Mouse (Mus musculus) cerebellum, adult 9-10 months (tissue): ENCODE data around the gene Mst1r.

ENCODE experiments used
- DNase-seq: peaks from one replicate; pipeline ENCODE4 v3.0.0; 2022

Mst1r gene

DNA sequence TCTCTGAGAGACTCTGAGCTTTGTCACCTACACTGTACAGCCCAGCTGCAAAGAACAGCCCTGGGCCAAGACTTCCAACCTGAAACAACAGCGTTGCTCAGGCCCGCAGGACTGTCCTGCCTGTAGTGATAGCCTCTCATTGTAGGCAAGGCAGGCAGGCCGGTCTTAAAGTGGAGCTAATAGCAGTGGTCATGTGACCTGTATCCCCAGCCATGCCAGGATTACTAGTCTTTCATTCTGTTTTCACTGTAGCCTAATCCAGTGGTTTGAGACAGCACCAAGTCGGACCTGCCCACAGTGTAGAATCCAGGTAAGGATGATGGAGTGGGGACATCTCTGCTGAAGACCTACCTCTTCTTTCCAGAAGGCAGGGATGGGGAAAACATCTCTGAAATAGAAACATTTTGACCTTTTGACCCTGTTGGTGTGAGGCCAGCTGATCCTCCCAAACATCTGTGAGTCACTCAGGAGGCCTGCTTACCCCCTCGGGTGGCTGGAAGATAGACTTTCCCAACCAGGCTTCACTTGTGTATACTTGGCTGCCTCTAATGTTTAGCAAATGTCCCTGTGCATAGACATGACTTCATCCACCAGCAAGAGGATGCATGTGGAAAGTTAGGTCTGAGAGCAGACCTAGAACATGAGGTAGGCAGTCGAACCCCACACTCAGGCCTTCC, 49.1 kb downstream of the Mst1r start:
- no peak for DNase-seq

DNA sequence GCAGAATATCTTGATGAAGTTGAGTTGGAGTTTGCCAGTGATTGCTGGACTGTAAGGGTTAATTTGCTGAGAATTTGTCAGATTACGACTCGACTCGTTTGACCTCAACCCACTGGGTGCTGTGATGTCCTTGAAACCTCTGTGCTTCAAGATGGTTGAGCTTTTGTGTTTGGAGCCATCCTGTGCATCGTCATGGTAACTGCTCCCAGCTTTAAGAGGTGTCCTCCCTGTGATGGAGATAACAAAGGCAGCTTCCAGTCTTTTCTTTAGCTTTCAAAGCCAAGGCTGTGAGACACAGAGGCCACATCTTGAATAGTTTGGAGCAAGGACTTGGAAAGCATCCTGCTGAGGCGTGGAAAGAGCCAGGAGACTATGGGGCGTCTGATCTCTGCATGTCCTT, 50.5 kb downstream of the Mst1r start:
- no peak for DNase-seq

DNA sequence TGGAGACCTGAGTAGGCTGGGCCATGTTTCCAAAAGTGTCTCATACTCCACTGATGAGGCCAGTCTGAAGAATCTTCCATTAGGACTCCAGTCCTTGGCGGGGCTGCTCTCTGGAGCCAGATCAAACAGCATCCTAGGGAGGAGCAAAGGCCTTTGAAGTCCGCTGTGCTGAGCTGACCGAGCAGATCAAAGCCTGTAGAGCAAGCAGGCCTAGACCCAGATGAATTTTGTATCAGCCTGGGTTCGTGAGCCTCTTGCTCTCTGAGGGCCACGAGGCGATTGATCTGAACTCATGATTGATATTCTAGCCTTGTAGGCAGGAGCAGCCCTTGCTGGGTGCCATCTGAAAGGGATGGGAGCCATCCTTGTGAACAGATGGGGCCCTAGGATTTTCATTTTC, 53.2 kb downstream of the Mst1r start:
- no peak for DNase-seq

DNA sequence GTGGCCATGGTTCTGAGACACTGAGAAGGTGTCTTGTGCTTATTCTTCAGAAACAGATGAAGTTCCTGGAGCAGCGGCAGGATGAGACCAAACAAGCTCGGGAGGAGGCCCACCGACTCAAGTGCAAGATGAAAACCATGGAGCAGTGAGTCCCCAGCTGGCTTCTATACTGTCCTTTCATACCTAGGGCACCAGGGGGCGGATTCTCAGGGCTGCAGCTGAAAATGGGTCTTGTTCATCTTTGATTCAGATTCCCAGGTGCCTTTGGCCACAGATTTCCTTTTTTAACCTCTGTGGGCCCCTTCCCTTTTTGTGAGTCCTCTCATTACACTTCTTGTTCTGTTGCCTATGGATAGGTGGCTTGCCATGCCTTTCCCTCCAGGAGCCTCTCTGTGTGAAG, 54.3 kb downstream of the Mst1r start:
- DNase-seq = no peak

DNA sequence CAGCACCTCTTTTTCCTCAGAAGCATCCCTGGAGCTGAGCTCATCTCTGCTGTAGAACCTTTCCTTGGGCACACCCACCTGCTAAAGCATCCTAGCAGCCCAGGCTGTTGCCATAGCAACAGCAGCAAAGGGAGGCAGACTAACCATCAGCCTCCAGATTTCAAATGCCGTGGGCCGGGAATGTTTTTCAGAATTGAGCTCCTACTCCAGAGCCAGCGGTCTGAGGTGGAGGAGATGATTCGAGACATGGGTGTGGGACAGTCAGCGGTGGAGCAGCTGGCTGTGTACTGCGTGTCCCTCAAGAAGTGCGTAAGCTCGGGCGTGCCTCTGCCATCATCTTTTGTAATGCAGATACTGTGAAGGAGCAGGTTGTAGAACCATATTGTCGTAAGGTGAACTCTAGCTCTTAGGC, 54.7 kb downstream of the Mst1r start:
- no peak for DNase-seq

DNA sequence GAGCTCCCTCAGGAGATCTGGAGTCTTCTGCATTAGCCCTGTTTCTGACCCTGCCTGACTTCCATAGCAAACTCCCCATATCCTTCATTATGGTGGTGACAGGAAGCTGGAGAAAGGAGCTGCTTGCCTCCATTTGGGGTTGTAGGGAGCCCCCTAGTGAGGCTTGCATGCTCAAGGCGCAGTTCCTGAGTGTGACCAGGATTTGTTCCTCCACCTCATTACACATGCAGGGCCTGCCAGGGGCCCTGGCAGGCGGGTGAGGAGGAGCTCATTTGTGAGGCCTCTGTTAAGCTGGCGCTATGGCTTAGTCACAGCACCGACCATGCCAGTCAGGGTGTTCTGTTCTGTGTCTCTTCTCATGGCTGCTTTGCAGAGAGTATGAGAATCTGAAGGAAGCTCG, 55.2 kb downstream of the Mst1r start:
- DNase-seq = no peak

DNA sequence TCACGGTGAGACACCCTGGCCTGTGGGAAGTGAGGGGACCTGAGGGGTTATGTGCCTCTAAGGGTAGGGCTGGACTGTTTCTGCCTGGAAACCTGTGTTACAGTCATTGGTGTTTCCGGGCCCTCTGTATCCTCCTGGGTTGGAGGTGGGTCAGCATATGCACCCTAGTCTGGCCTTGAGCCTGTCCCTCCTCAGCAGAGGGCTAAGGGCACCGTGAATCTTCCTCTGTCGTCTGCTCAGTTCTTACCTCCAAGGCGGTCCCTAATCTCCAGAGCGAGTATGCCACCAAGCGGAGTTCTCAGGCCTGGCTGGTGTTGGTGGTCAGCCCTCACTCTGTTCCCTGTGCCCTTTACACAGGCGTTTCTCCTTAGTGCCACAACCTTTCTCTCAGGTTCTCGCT, 56.2 kb downstream of the Mst1r start:
- no peak for DNase-seq

DNA sequence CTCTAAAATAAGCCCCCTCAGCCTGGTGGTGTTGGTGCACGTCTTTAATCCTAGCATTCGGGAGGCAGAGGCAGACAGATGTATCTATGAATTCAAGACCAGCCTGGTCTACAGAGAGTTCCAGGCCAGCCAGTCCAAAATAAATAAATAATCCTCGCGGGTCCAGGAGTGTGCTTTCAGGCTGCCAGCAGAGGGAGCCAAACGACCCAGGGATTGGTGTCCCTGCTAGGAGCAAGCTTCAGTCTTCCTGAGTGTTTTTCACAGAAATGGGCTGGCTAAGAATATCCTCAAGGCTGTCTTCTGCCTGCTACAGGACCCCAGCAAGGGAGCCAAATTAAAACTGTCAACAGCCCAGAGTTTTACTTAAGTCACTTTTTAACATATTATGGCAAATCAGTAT, 57.0 kb downstream of the Mst1r start:
- peak; percentile 84 for DNase-seq

DNA sequence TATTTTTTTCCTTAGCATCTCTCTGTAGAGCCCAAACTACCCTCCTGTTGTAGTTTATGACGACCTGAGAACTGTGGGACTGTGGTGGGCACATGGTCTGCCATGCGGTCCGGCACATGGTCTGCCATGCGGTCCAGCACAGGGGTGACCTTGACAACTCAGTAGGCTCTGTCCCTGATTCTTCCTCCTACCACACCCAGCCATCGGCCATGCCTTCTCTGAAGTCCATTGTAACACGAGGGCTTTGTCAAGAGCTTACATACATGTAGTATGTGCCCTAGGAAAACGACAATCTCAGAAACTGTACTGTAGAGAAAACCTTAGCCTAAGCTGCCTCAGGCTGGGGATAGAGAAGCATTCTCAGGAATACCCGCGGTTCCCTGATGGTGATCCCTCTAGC, 58.0 kb downstream of the Mst1r start:
- DNase-seq = no peak

DNA sequence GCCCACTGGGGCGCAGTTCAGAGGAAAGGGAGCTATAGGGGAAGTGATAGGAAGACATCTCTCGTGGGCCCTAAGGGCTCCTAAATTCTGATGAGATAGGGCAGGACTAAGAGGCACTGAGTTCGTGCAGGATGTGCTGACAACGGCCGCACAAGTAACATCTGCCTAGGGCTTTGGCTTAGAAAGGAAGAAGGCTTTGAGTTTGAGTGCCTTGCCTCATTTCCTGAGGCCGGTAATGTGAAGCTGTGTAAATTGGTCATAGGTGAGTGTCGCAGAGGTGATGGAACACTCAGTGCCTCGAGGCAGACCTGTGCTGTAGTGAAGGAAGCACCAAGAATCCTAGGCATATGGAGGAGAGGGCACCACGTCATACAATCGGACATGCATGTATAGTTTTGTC, 60.0 kb downstream of the Mst1r start:
- no peak for DNase-seq

DNA sequence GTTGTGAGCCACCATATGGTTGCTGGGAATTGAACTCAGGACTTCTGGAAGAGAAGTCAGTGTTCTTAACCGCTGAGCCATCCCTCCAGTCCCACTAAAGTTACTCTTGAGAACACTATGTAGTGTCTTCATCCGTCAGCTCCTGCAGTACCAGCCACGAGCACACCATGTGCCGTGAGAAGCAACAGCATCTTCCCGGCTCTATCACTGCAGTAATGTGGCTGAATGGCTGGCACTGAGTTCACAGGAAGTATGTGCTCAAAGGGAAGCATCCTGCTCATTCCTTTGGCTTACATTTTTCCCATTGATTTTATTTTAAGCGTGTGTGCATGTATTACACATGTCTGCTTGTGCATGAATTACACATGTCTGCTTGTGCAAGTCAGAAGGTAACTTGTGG, 60.8 kb downstream of the Mst1r start:
- DNase-seq = no peak

DNA sequence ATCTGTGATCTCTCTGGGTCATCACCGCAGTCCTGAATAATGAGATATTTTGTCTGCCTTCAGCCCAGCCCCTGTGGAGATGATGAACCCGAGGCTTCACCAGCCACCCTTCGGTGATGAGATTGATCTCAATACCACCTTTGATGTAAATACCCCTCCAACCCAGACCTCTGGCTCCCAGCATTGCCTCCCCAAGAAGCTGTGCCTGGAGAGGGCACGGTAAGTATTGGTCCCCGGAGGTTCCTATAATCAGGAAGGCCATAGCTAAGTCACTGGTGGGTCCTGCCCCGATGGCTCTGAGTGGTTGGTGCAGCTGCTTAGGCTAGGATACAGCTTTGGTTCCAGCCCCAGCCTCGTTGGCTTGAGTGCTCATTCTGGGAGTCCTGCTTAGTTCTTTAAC, 61.9 kb downstream of the Mst1r start:
- DNase-seq = no peak
